In genomic region chrX:162878236-162878635, GRCm38 (mm10) we compare ENCODE assay signal across 15 mouse cellular contexts.
"Had no signal": no experiment of that assay in that cellular context is flagged by ENCODE, and none has a peak within 500 bp of the region (broad histone marks: within the 10 kb centered on the region; RNA-seq: fewer than 3 reads in every experiment).

No protein-coding gene starts in this region.

- H3K36me3 ChIP-seq: stomach, embryonic 15.5 days had no signal

- H3K4me2 ChIP-seq: neural tube, embryonic 13.5 days; neural tube, embryonic 15.5 days; stomach, embryonic 15.5 days had no signal

- H3K27me3 ChIP-seq: neural tube, embryonic 13.5 days; neural tube, embryonic 15.5 days; stomach, embryonic 15.5 days had no signal

- DNase-seq: retina, postnatal 1 day; right cerebral cortex, adult 18-20 months; right cerebral cortex, postnatal 14 days; right cerebral cortex, postnatal 25 days; right cerebral cortex, postnatal 4 days; spleen, adult 18-20 months; thymus, adult 18-20 months; thymus, adult 2 months; thymus, postnatal 14 days; thymus, postnatal 25 days; thymus, postnatal 36 days; thymus, postnatal 4 days had no signal

- H3K4me3 ChIP-seq: neural tube, embryonic 13.5 days; neural tube, embryonic 15.5 days; stomach, embryonic 15.5 days had no signal
